Mouse (Mus musculus): ENCODE results near the gene Olfr434. TPM values are rescaled to one million over a fixed set of nuclear protein-coding genes. Genes with fewer than 3 reads are reported as not detected.
"Not testable (repeated sequence)": the region's sequence is repeated elsewhere in the genome, so short reads cannot be mapped to it uniquely, and the experiment has no call there.

Gene Olfr434
- not detected in 2 replicates for polyA plus RNA-seq (2015; fragmentation: Nextera tagmentation; extraction: Ambion mirVana)

- not testable (repeated sequence) for H3K27ac ChIP-seq (replicated peaks); H3K27me3 ChIP-seq (replicated peaks); H3K9ac ChIP-seq (replicated peaks); H3K4me3 ChIP-seq (replicated peaks); H3K4me2 ChIP-seq; ATAC-seq (ENCODE audit: low FRiP score); H3K36me3 ChIP-seq; H3K9me3 ChIP-seq (replicated peaks); H3K4me1 ChIP-seq
These were observed at the start of gene Olfr434 for GRCm38 (mm10) chr6:43212873-43213272. TSS of gene Olfr434 (plus strand) at chr6:43213021.

DNA sequence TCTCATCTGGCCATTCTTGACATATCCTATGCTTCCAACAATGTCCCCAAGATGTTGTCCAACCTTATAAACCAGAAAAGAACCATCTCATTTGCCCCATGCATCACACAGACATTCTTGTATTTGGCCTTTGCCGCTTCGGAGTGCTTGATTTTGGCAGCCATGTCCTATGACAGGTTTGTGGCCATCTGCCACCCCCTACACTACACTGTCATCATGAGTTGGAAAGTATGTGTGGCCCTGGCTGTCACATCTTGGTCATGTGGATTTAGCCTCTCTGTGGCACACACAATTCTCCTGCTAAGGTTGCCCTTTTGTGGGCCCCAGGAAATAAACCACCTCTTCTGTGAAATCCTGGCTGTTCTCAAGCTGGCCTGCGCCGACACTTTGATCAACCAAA is 45.6 kb upstream of the Olfr434 start:
- ATAC-seq (ENCODE audit: low FRiP score), result no peak
- no peaks in the 10 kb centered on the region for H3K4me1 ChIP-seq
- 98% methylated on average over 4 of the region's 4 CpGs for WGBS
- no peak overlapping the region for H3K27ac ChIP-seq (replicated peaks)
- H3K9ac ChIP-seq (replicated peaks), result no peak overlapping the region
- no peaks in the 10 kb centered on the region for H3K36me3 ChIP-seq
- H3K4me2 ChIP-seq, result no peak overlapping the region
- H3K9me3 ChIP-seq (replicated peaks), result no peaks in the 10 kb centered on the region
- no peak overlapping the region for H3K4me3 ChIP-seq (replicated peaks)
- H3K27me3 ChIP-seq (replicated peaks), result no peaks in the 10 kb centered on the region

DNA sequence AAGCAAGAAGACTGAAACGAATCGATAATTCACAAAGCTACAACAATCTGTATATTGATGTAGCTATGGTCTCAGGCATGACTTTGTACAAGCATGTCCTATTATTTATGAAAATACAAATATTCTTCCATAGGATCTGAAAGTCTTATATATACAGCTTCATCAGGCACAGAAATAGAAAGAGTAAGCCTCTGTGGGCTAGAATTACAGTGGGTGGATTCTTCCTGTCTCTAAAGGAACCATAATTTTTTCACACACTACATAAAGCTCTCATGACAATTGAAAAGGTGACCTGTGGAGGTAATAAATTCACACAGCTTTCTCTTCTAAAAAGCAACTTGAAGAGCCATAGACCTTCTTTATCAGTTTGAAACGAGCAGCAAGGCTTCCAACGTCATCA is 41.0 kb upstream of the Olfr434 start, which contains the start of gene Olfr13:
Gene Olfr13, plus strand, starts transcription at position 301 of the 400 bp plus-strand sequence.
- ATAC-seq (ENCODE audit: low FRiP score), result no peak
- 74% methylated on average over 4 of the region's 4 CpGs for WGBS

DNA sequence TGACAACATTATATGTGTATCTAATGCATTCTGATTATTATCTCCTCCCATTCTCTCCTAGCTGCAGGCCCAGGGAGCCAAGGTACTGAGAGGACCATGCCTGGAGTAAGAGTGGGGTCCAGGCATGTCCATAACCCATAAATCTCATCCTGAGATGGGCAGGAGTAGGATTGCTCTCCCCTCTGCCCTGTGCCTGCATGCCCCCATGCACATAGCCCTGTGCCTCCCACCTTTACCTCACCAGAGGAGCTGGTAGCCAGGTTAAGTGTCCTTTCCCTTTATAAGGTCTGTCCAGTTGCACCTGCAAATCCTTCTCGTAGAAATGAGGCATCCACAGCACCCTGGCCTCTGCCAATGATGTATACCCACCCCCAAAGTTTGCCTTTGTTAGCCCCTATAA is 34.7 kb upstream of the Olfr434 start:
- H3K4me2 ChIP-seq, result no peak overlapping the region
- no peaks in the 10 kb centered on the region for H3K9me3 ChIP-seq (replicated peaks)
- H3K36me3 ChIP-seq, result no peaks in the 10 kb centered on the region
- no peak for ATAC-seq (ENCODE audit: low FRiP score)
- H3K4me1 ChIP-seq, result peaks cover 8% of the 10 kb centered on the region
- H3K4me3 ChIP-seq (replicated peaks), result no peak overlapping the region
- 90% methylated on average over 1 of the region's 1 CpGs for WGBS
- peak overlapping the region; percentile 4; the same call in 1 of the 2 replicates for H3K27ac ChIP-seq (replicated peaks)
- H3K9ac ChIP-seq (replicated peaks), result no peak overlapping the region
- H3K27me3 ChIP-seq (replicated peaks), result no peaks in the 10 kb centered on the region

More for the DNA sequence above, 41.0 kb upstream of the Olfr434 start, which contains the start of gene Olfr13:
- Histone ChIP-seq H3K4me2 (no peak within 1 kb of the TSS), H3K9ac (replicated peaks) (no peak within 1 kb of the TSS), H3K36me3 (no peaks in the 10 kb centered on the region), H3K27ac (replicated peaks) (no peak within 1 kb of the TSS), H3K9me3 (replicated peaks) (no peaks in the 10 kb centered on the region), H3K27me3 (replicated peaks) (no peaks in the 10 kb centered on the region), H3K4me1 (no peaks in the 10 kb centered on the region), H3K4me3 (replicated peaks) (no peak within 1 kb of the TSS)

GRCm38 (mm10) chr6:43178584-43179501 is 34.0 kb upstream of the Olfr434 start:
- peak; percentile 77 for ATAC-seq (ENCODE audit: low FRiP score)
- no peak overlapping the region for H3K4me2 ChIP-seq
- no peaks in the 10 kb centered on the region for H3K9me3 ChIP-seq (replicated peaks)
- H3K9ac ChIP-seq (replicated peaks), result no peak overlapping the region
- no peak overlapping the region for H3K4me3 ChIP-seq (replicated peaks)
- 0 out of 2 replicates have a peak overlapping the region, but pooled peaks have one; percentile 4 for H3K27ac ChIP-seq (replicated peaks)
- H3K4me1 ChIP-seq, result peaks cover 8% of the 10 kb centered on the region
- H3K36me3 ChIP-seq, result no peaks in the 10 kb centered on the region
- 57% methylated on average over 6 of the region's 6 CpGs for WGBS
- H3K27me3 ChIP-seq (replicated peaks), result no peaks in the 10 kb centered on the region

- H3K4me3 ChIP-seq (replicated peaks), result no peak overlapping the region
- 79% methylated on average over 3 of the region's 3 CpGs for WGBS
- no peak overlapping the region for H3K4me2 ChIP-seq
- H3K9ac ChIP-seq (replicated peaks), result no peak overlapping the region
- H3K9me3 ChIP-seq (replicated peaks), result no peaks in the 10 kb centered on the region
- ATAC-seq (ENCODE audit: low FRiP score), result no peak
- no peak overlapping the region for H3K27ac ChIP-seq (replicated peaks)
- no peaks in the 10 kb centered on the region for H3K4me1 ChIP-seq
- no peaks in the 10 kb centered on the region for H3K36me3 ChIP-seq
- no peaks in the 10 kb centered on the region for H3K27me3 ChIP-seq (replicated peaks)
These were observed 21.8 kb upstream of the Olfr434 start for GRCm38 (mm10) chr6:43190986-43191385.

DNA sequence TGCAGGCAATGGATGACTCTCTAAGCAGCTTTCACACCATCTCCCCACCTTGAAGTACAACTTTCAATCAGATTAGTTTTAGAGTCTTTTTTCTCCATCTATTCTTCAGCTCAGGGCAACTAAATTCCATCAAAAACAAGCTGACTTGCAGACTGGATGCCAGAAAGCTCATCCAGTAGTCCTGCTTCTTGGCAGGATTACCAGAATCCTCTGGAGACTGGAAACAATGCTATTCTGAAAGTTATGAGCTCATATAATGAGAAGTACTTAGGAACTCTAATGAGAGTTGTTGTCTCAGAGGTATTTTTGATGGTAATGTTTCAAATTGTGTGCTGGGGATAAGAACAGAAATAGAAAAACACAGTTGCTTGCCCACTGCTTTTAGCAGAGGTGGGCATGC is 16.0 kb upstream of the Olfr434 start, which contains the start of gene Olfr435:
Gene Olfr435, plus strand, starts transcription at position 366 of the 400 bp plus-strand sequence.
- Histone ChIP-seq H3K36me3 (no peaks in the 10 kb centered on the region), H3K27ac (replicated peaks) (no peak within 1 kb of the TSS), H3K27me3 (replicated peaks) (no peaks in the 10 kb centered on the region), H3K4me3 (replicated peaks) (no peak within 1 kb of the TSS), H3K4me2 (no peak within 1 kb of the TSS), H3K4me1 (no peaks in the 10 kb centered on the region), H3K9ac (replicated peaks) (no peak within 1 kb of the TSS), H3K9me3 (replicated peaks) (no peaks in the 10 kb centered on the region)
- ATAC-seq (ENCODE audit: low FRiP score), result no peak

GRCm38 (mm10) chr6:43198094-43198493 is 14.7 kb upstream of the Olfr434 start:
- WGBS, result 82% methylated on average over 3 of the region's 3 CpGs
- Histone ChIP-seq H3K4me2 (no peak overlapping the region), H3K36me3 (no peaks in the 10 kb centered on the region), H3K4me1 (no peaks in the 10 kb centered on the region), H3K27me3 (replicated peaks) (no peaks in the 10 kb centered on the region), H3K27ac (replicated peaks) (no peak overlapping the region), H3K9me3 (replicated peaks) (no peaks in the 10 kb centered on the region), H3K4me3 (replicated peaks) (no peak overlapping the region), H3K9ac (replicated peaks) (no peak overlapping the region)
- no peak for ATAC-seq (ENCODE audit: low FRiP score)

DNA sequence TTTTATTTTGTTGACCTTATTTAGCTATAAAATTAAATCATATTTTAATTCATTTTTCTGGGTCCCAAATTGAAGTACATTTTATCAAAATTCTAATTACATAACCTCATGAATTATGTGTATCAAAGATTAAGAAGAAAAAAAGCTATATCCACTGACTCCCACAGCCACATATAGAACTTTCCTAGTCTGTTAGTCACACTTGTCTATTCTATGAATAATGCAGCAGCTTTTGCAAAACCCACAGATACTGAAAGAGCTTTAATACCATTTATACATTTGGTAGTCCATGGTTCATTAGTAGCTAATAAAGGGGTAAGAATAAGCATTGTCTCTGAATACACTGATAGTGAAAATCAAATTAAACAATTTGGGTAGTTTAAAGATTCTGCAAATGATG is 10.0 kb upstream of the Olfr434 start:
- Histone ChIP-seq H3K4me3 (replicated peaks) (no peak overlapping the region), H3K27me3 (replicated peaks) (no peaks in the 10 kb centered on the region), H3K4me2 (no peak overlapping the region), H3K4me1 (no peaks in the 10 kb centered on the region), H3K36me3 (no peaks in the 10 kb centered on the region), H3K9ac (replicated peaks) (no peak overlapping the region), H3K9me3 (replicated peaks) (no peaks in the 10 kb centered on the region), H3K27ac (replicated peaks) (no peak overlapping the region)
- no peak for ATAC-seq (ENCODE audit: low FRiP score)

- H3K4me2 ChIP-seq, result no peak overlapping the region
- H3K27ac ChIP-seq (replicated peaks), result no peak overlapping the region
- no peak overlapping the region for H3K4me3 ChIP-seq (replicated peaks)
- H3K4me1 ChIP-seq, result no peaks in the 10 kb centered on the region
- H3K9me3 ChIP-seq (replicated peaks), result no peaks in the 10 kb centered on the region
- no peaks in the 10 kb centered on the region for H3K27me3 ChIP-seq (replicated peaks)
- no peak for ATAC-seq (ENCODE audit: low FRiP score)
- no peaks in the 10 kb centered on the region for H3K36me3 ChIP-seq
- WGBS, result 21% methylated on average over 2 of the region's 2 CpGs
- H3K9ac ChIP-seq (replicated peaks), result no peak overlapping the region
These were observed 7.5 kb upstream of the Olfr434 start for GRCm38 (mm10) chr6:43205355-43205754.

DNA sequence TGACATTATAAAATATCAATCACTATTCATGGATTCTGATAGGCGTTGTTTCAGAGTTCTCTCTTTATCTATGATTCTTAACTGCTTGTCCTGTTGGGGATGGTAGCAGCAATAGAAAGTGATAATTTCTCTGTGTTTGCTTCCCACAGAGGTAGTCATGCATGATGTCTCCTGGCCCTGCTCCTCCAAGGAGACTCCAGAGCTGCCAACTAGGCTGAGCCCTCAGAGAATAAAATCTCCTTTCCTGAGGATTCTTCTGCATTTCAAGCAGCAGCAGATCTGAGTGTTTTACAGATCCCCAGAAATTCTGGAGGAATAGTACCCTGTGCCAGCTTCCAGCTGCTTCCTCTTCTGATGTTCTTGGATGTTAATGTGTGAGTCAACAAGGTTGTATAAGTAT is 18.4 kb downstream of the Olfr434 start, which contains the start of gene Olfr47:
Gene Olfr47, plus strand, starts transcription at position 275 of the 400 bp plus-strand sequence.
- H3K4me2 ChIP-seq; H3K36me3 ChIP-seq; ATAC-seq (ENCODE audit: low FRiP score); H3K27ac ChIP-seq (replicated peaks); H3K9me3 ChIP-seq (replicated peaks); H3K4me1 ChIP-seq; H3K27me3 ChIP-seq (replicated peaks); H3K4me3 ChIP-seq (replicated peaks); H3K9ac ChIP-seq (replicated peaks): not testable (repeated sequence)
- 87% methylated on average over 1 of the region's 1 CpGs for WGBS

- Histone ChIP-seq H3K27me3 (replicated peaks) (no peaks in the 10 kb centered on the region), H3K4me1 (no peaks in the 10 kb centered on the region), H3K36me3 (no peaks in the 10 kb centered on the region), H3K27ac (replicated peaks) (no peak overlapping the region), H3K4me3 (replicated peaks) (no peak overlapping the region), H3K4me2 (no peak overlapping the region), H3K9ac (replicated peaks) (no peak overlapping the region), H3K9me3 (replicated peaks) (no peaks in the 10 kb centered on the region)
- 18% methylated on average over 4 of the region's 4 CpGs for WGBS
- ATAC-seq (ENCODE audit: low FRiP score), result no peak
These were observed 29.2 kb downstream of the Olfr434 start for GRCm38 (mm10) chr6:43242061-43242460.

Data from neural tube, embryonic 15.5 days (tissue).